Mouse (Mus musculus) small intestine, adult 2 months (tissue): ENCODE measurements around the gene Mtcl1.

Source experiments
- CTCF ChIP-seq: fragments of 200-500 bp; IDR thresholded peaks from 2 replicates; pipeline ENCODE4 v1.5.1; 2012; ENCODE audit warnings: low read depth, mild to moderate bottlenecking, control low read depth, inconsistent platforms, low read length, moderate library complexity, mixed read lengths; ENCODE audit not compliant: insufficient replicate concordance, insufficient read length; ENCODE audit errors: extremely low read depth
- POLR2A ChIP-seq: fragments of 200-500 bp; IDR thresholded peaks from 2 replicates; pipeline ENCODE4 v1.6.1; 2012; ENCODE audit warnings: low read depth, mild to moderate bottlenecking, control low read depth, inconsistent platforms, low read length, moderate library complexity

- TF ChIP-seq CTCF (no peak), POLR2A (no peak)
Measured at GRCm38 (mm10) chr17:66447007-66447312, 2.6 kb downstream of the Mtcl1 start.
